Mouse (Mus musculus): ENCODE measurements around the gene Tex38. TPM values are rescaled to one million over a fixed set of nuclear protein-coding genes. Genes with fewer than 3 reads are reported as not detected.

Gene Tex38
- total RNA-seq, 2 experiments from 2014 or later, result 0.56 to 0.82 TPM

GRCm38 (mm10) chr4:115767647-115768467, 13.0 kb downstream of the Tex38 start:
- DNase-seq, result no peak

GRCm38 (mm10) chr4:115764581-115764980, 16.2 kb downstream of the Tex38 start:
- DNase-seq, result no peak

GRCm38 (mm10) chr4:115761206-115761605, 19.6 kb downstream of the Tex38 start:
- DNase-seq, result peak; percentile 14

- DNase-seq, result no peak
Measured at GRCm38 (mm10) chr4:115754851-115755250, 26.0 kb downstream of the Tex38 start.

GRCm38 (mm10) chr4:115754101-115754500, 26.7 kb downstream of the Tex38 start:
- no peak for DNase-seq

- no peak for DNase-seq
Measured at GRCm38 (mm10) chr4:115749336-115749735, 31.5 kb downstream of the Tex38 start.

GRCm38 (mm10) chr4:115748181-115748580, 32.6 kb downstream of the Tex38 start:
- no peak for DNase-seq

GRCm38 (mm10) chr4:115743096-115743495, 37.7 kb downstream of the Tex38 start:
- no peak for DNase-seq

GRCm38 (mm10) chr4:115742658-115743057, 38.2 kb downstream of the Tex38 start:
- DNase-seq, result no peak

GRCm38 (mm10) chr4:115738481-115738985, 42.3 kb downstream of the Tex38 start:
- DNase-seq, result no peak

GRCm38 (mm10) chr4:115737551-115738041, 43.2 kb downstream of the Tex38 start, which contains the start of gene Efcab14:
Gene Efcab14 (plus strand): TSS chr4:115737744.
- DNase-seq, result peak; percentile 98

- DNase-seq, result no peak
Measured at GRCm38 (mm10) chr4:115734867-115735266, 46.0 kb downstream of the Tex38 start.

GRCm38 (mm10) chr4:115733746-115734145, 47.1 kb downstream of the Tex38 start:
- DNase-seq, result no peak

- no peak for DNase-seq
Measured at GRCm38 (mm10) chr4:115732223-115732818, 48.5 kb downstream of the Tex38 start.

- peak; percentile 57 for DNase-seq
Measured at GRCm38 (mm10) chr4:115731588-115732222, 49.1 kb downstream of the Tex38 start.

Other genes with a start within 250 kb of the Tex38 start
- gene Cyp4a31, start 217.4 kb downstream of the Tex38 start, total RNA-seq (2021), result not detected
- not detected for gene Cyp4a32, start 180.0 kb downstream of the Tex38 start, total RNA-seq (2021)
- 1 to 10 TPM; 2.0 to 2.6 TPM for gene Cyp4b1, start 133.3 kb downstream of the Tex38 start, total RNA-seq (2021)
- gene Efcab14, start 43.3 kb downstream of the Tex38 start, total RNA-seq (2021), result 10 to 100 TPM; 28.6 to 31.3 TPM
- 10 to 100 TPM; 33.8 to 40.4 TPM for gene Atpaf1, start 3.8 kb upstream of the Tex38 start, total RNA-seq (2021)
- gene Mob3c, start 47.1 kb upstream of the Tex38 start, total RNA-seq (2021), result 1 to 10 TPM; 4.8 to 5.6 TPM
- 10 to 100 TPM; 28.9 to 30.6 TPM for gene Mknk1, start 58.2 kb upstream of the Tex38 start, total RNA-seq (2021)
- not detected for gene Kncn, start 103.4 kb upstream of the Tex38 start, total RNA-seq (2021)
- not detected for gene 6430628N08Rik, start 109.6 kb upstream of the Tex38 start, total RNA-seq (2021)
- not detected for gene Dmbx1, start 158.9 kb upstream of the Tex38 start, total RNA-seq (2021)
- under 1 TPM; 0.68 to 0.75 TPM for gene Faah, start 236.9 kb upstream of the Tex38 start, total RNA-seq (2021)

Data from gastrocnemius, postnatal 10 days (tissue).